Mouse (Mus musculus): ENCODE data around the gene Gm3164.
"Not testable (repeated sequence)": the region's sequence is repeated elsewhere in the genome, so short reads cannot be mapped to it uniquely, and the experiment has no call there.

DNA sequence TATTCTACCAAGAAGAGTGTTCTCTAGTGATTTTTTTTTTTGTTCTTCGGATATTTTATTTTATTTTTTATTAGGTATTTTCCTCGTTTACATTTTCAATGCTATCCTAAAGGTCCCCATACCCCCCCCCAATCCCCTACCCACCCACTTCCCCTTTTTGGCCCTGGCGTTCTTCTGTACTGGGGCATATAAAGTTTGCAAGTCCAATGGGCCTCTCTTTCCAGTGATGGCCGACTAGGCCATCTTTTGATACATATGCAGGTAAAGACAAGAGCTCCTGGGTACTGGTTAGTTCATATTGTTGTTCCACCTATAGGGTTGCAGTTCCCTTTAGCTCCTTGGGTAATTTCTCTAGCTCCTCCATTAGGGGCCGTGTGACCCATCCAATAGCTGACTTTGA lies 14.0 kb upstream of the Gm3164 start:
- not testable (repeated sequence) for TF ChIP-seq CTCF (IDR thresholded peaks at IDR 0.05; ENCODE audit: control insufficient read depth, insufficient read depth, insufficient read length); MAX (IDR thresholded peaks at IDR 0.05); MYOG (IDR thresholded peaks at IDR 0.05; ENCODE audit: control insufficient read depth, extremely low read depth, insufficient read length)
